Mouse (Mus musculus) macrophage (primary cell): Measurements from ENCODE around the gene Cbfa2t3. TPM values are rescaled to one million over a fixed set of nuclear protein-coding genes. Genes with fewer than 3 reads are reported as not detected.

Experiments
- H3K27ac ChIP-seq: fragments of 350-480 bp; formaldehyde crosslinking; 2 replicates; pipeline ENCODE4 v1.9.0; 2021
- H3K36me3 ChIP-seq: fragments of 350-480 bp; formaldehyde crosslinking; 2 replicates; pipeline ENCODE4 v1.9.0; 2021; ENCODE audit errors: inconsistent target
- H3K4me3 ChIP-seq: fragments of 350-480 bp; formaldehyde crosslinking; 2 replicates; pipeline ENCODE4 v1.9.0; 2021; ENCODE audit errors: inconsistent target
- H3K79me2 ChIP-seq: fragments of 350-480 bp; formaldehyde crosslinking; 2 replicates; pipeline ENCODE4 v1.9.0; 2021; ENCODE audit errors: inconsistent target
- WGBS: methylation state at CpG from one replicate; pipeline ENCODE4 v1.1.7; 2026; ENCODE audit warnings: inconsistent platforms; ENCODE audit not compliant: missing documents; 5-methylcytosine and 5-hydroxymethylcytosine counted together
- polyA plus RNA-seq: library from polyadenylated mRNA; stranded (reverse); fragments of 250-400 nt; gene quantifications from 3 replicates; pipeline ENCODE4 v1.2.4, GENCODE M21; 2018; ENCODE audit warnings: inconsistent platforms

Gene Cbfa2t3
- polyA plus RNA-seq, 1 experiment from 2014 or later = 1.4 TPM

GRCm38 (mm10) chr8:122726789-122727188 lies 27.9 kb upstream of the Cbfa2t3 start:
- Histone ChIP-seq H3K36me3 (no peaks in the 10 kb centered on the region), H3K79me2 (no peaks in the 10 kb centered on the region), H3K4me3 (no peak overlapping the region), H3K27ac (no peak overlapping the region)
- WGBS = 84% methylated on average over 2 of the region's 2 CpGs

- 93% methylated on average over 6 of the region's 6 CpGs for WGBS
- Histone ChIP-seq H3K4me3 (no peak overlapping the region), H3K36me3 (no peaks in the 10 kb centered on the region), H3K27ac (no peak overlapping the region), H3K79me2 (no peaks in the 10 kb centered on the region)
These were observed 26.3 kb upstream of the Cbfa2t3 start for GRCm38 (mm10) chr8:122725187-122725586.

GRCm38 (mm10) chr8:122720811-122721640 lies 22.1 kb upstream of the Cbfa2t3 start:
- Histone ChIP-seq H3K4me3 (no peak overlapping the region), H3K27ac (no peak overlapping the region), H3K79me2 (no peaks in the 10 kb centered on the region), H3K36me3 (no peaks in the 10 kb centered on the region)
- WGBS = 34% methylated on average over 14 of the region's 14 CpGs

GRCm38 (mm10) chr8:122720070-122720729 lies 21.3 kb upstream of the Cbfa2t3 start:
- 23% methylated on average over 25 of the region's 25 CpGs for WGBS
- no peak overlapping the region for H3K27ac ChIP-seq
- no peaks in the 10 kb centered on the region for H3K79me2 ChIP-seq
- H3K4me3 ChIP-seq = no peak overlapping the region
- H3K36me3 ChIP-seq = no peaks in the 10 kb centered on the region

GRCm38 (mm10) chr8:122719500-122720065 lies 20.7 kb upstream of the Cbfa2t3 start:
- Histone ChIP-seq H3K79me2 (no peaks in the 10 kb centered on the region), H3K27ac (no peak overlapping the region), H3K36me3 (no peaks in the 10 kb centered on the region), H3K4me3 (no peak overlapping the region)
- WGBS = 28% methylated on average over 6 of the region's 7 CpGs

- Histone ChIP-seq H3K27ac (no peak overlapping the region), H3K36me3 (no peaks in the 10 kb centered on the region), H3K79me2 (no peaks in the 10 kb centered on the region), H3K4me3 (no peak overlapping the region)
- 89% methylated on average over 13 of the region's 14 CpGs for WGBS
These were observed 20.0 kb upstream of the Cbfa2t3 start for GRCm38 (mm10) chr8:122718711-122719499.

- H3K36me3 ChIP-seq = no peaks in the 10 kb centered on the region
- no peaks in the 10 kb centered on the region for H3K79me2 ChIP-seq
- H3K27ac ChIP-seq = no peak overlapping the region
- 57% methylated on average over 10 of the region's 10 CpGs for WGBS
- H3K4me3 ChIP-seq = no peak overlapping the region
These were observed 19.1 kb upstream of the Cbfa2t3 start for GRCm38 (mm10) chr8:122717869-122718509.

GRCm38 (mm10) chr8:122716566-122716965 lies 17.7 kb upstream of the Cbfa2t3 start:
- H3K79me2 ChIP-seq = no peaks in the 10 kb centered on the region
- 89% methylated on average over 8 of the region's 8 CpGs for WGBS
- H3K4me3 ChIP-seq = no peak overlapping the region
- H3K27ac ChIP-seq = no peak overlapping the region
- H3K36me3 ChIP-seq = no peaks in the 10 kb centered on the region

- Histone ChIP-seq H3K79me2 (no peaks in the 10 kb centered on the region), H3K4me3 (no peak overlapping the region), H3K27ac (no peak overlapping the region), H3K36me3 (no peaks in the 10 kb centered on the region)
- WGBS = 86% methylated on average over 5 of the region's 5 CpGs
These were observed 14.2 kb upstream of the Cbfa2t3 start for GRCm38 (mm10) chr8:122713157-122713518.

- Histone ChIP-seq H3K27ac (no peak overlapping the region), H3K79me2 (no peaks in the 10 kb centered on the region), H3K36me3 (no peaks in the 10 kb centered on the region), H3K4me3 (no peak overlapping the region)
- WGBS = 58% methylated on average over 12 of the region's 12 CpGs
These were observed 13.7 kb upstream of the Cbfa2t3 start for GRCm38 (mm10) chr8:122712411-122713156.

GRCm38 (mm10) chr8:122711891-122712365 lies 13.0 kb upstream of the Cbfa2t3 start:
- no peaks in the 10 kb centered on the region for H3K79me2 ChIP-seq
- no peak overlapping the region for H3K27ac ChIP-seq
- H3K36me3 ChIP-seq = no peaks in the 10 kb centered on the region
- no peak overlapping the region for H3K4me3 ChIP-seq
- 20% methylated on average over 11 of the region's 11 CpGs for WGBS

- H3K79me2 ChIP-seq = no peaks in the 10 kb centered on the region
- no peaks in the 10 kb centered on the region for H3K36me3 ChIP-seq
- no peak overlapping the region for H3K27ac ChIP-seq
- H3K4me3 ChIP-seq = no peak overlapping the region
- 23% methylated on average over 3 of the region's 3 CpGs for WGBS
These were observed 12.6 kb upstream of the Cbfa2t3 start for GRCm38 (mm10) chr8:122711480-122711879.

GRCm38 (mm10) chr8:122709340-122710111 lies 10.6 kb upstream of the Cbfa2t3 start:
- Histone ChIP-seq H3K27ac (no peak overlapping the region), H3K4me3 (no peak overlapping the region), H3K36me3 (no peaks in the 10 kb centered on the region), H3K79me2 (no peaks in the 10 kb centered on the region)
- WGBS = 91% methylated on average over 20 of the region's 26 CpGs
